In the genomic region with DNA sequence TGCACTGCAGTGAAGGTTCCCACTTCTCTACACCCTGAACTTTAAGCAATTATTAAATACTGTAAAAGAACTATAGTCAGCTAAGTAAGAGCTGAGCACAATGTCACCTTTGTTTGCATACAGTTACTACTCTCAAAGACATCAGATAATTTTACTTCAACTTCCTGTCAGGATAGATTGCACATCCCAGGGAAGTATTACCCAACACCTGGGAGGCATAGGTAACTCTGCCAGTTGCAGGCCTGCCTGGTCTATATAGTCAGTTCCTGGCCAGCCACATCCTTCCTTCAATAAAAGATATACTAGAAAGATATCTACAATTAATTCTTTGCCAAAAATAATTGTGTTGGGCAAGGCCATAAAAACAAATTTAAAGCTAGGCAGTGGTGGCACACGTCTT, we compare ENCODE assay signal across 39 mouse cellular contexts. TPM values are rescaled to one million over a fixed set of nuclear protein-coding genes. Genes with fewer than 3 reads are reported as not detected.
"Had no signal": no experiment of that assay in that cellular context is flagged by ENCODE, and none has a peak within 500 bp of the region (broad histone marks: within the 10 kb centered on the region; RNA-seq: fewer than 3 reads in every experiment).

No protein-coding gene starts in this region.

- DNase-seq: gastrocnemius, postnatal 14 days; gastrocnemius, postnatal 36 days; heart, adult 18-20 months; heart, postnatal 10 days; heart, postnatal 4 days; kidney, adult 11 months; kidney, adult 2 months; kidney, adult 9 months; kidney, postnatal 14 days; kidney, postnatal 36 days; layer of hippocampus, adult 9-11 months; layer of hippocampus, postnatal 36 days; left cerebral cortex, postnatal 4 days had no signal

- H3K4me1 ChIP-seq: heart, embryonic 10.5 days; heart, embryonic 12.5 days; hindbrain, embryonic 10.5 days; hindbrain, embryonic 12.5 days; kidney, embryonic 15.5 days; limb, embryonic 13.5 days; limb, embryonic 15.5 days; liver, embryonic 12.5 days had no signal

- H3K27ac ChIP-seq: heart, embryonic 10.5 days; hindbrain, embryonic 10.5 days; hindbrain, embryonic 12.5 days; hindbrain, embryonic 14.5 days; kidney, embryonic 15.5 days; kidney, postnatal 0 days; limb, embryonic 13.5 days; limb, embryonic 15.5 days; liver, embryonic 12.5 days had no signal

- H3K4me3 ChIP-seq: heart, embryonic 10.5 days; heart, embryonic 12.5 days; hindbrain, embryonic 10.5 days; hindbrain, embryonic 12.5 days; kidney, embryonic 15.5 days; limb, embryonic 13.5 days; limb, embryonic 15.5 days; liver, embryonic 12.5 days had no signal

- ATAC-seq: hindbrain, embryonic 16.5 days; inflammation-experienced regulatory T-cells, adult 6 months; liver, embryonic 12.5 days had no signal

- H3K4me2 ChIP-seq: heart, embryonic 12.5 days; hindbrain, embryonic 12.5 days; hindbrain, embryonic 14.5 days; kidney, embryonic 15.5 days; limb, embryonic 13.5 days; limb, embryonic 15.5 days; liver, embryonic 12.5 days had no signal

- H3K9me3 ChIP-seq: heart, embryonic 10.5 days; heart, embryonic 12.5 days; hindbrain, embryonic 10.5 days; hindbrain, embryonic 12.5 days; kidney, embryonic 15.5 days; limb, embryonic 13.5 days; limb, embryonic 15.5 days; liver, embryonic 12.5 days had no signal

- H3K9ac ChIP-seq: heart, embryonic 12.5 days; hindbrain, embryonic 12.5 days; hindbrain, embryonic 14.5 days; kidney, embryonic 15.5 days; limb, embryonic 13.5 days; limb, embryonic 15.5 days; liver, embryonic 12.5 days had no signal

- H3K27me3 ChIP-seq: heart, embryonic 12.5 days; hindbrain, embryonic 12.5 days; kidney, embryonic 15.5 days; limb, embryonic 13.5 days; limb, embryonic 15.5 days; liver, embryonic 12.5 days had no signal

- H3K36me3 ChIP-seq: heart, embryonic 10.5 days; heart, embryonic 12.5 days; hindbrain, embryonic 10.5 days; hindbrain, embryonic 12.5 days; kidney, embryonic 15.5 days; limb, embryonic 13.5 days; limb, embryonic 15.5 days; liver, embryonic 12.5 days had no signal

RNA-seq across cellular contexts. Expression of a gene that starts 28.0 kb away (rescaled TPM):
- total RNA-seq: gastrocnemius, adult 18-20 months; gastrocnemius, adult 8-10 months; gastrocnemius, postnatal 14 days; gastrocnemius, postnatal 36 days; granulocyte monocyte progenitor cell, adult 5-6 weeks; heart, adult 8-10 months; heart, postnatal 10 days; heart, postnatal 25 days; heart, postnatal 4 days; layer of hippocampus, adult 18-20 months; layer of hippocampus, adult 8-10 months; layer of hippocampus, postnatal 14 days; layer of hippocampus, postnatal 36 days; left cerebral cortex, adult 18-20 months; left cerebral cortex, adult 8-10 months; left cerebral cortex, postnatal 10 days; left cerebral cortex, postnatal 25 days; left cerebral cortex, postnatal 4 days had no signal
- polyA plus RNA-seq: heart, embryonic 10.5 days; heart, embryonic 12.5 days; heart, embryonic 14.5 days; hindbrain, embryonic 10.5 days; hindbrain, embryonic 12.5 days; hindbrain, embryonic 14.5 days; hindbrain, embryonic 16.5 days; kidney, embryonic 15.5 days; kidney, postnatal 0 days; limb, embryonic 11.5 days; limb, embryonic 13.5 days; limb, embryonic 15.5 days had no signal
